Mouse (Mus musculus): ENCODE data around the gene Ston2. TPM values are rescaled to one million over a fixed set of nuclear protein-coding genes. Genes with fewer than 3 reads are reported as not detected.

The Ston2 gene
- polyA plus RNA-seq, 1 experiment from 2014 or later, result 11.0 TPM

DNA sequence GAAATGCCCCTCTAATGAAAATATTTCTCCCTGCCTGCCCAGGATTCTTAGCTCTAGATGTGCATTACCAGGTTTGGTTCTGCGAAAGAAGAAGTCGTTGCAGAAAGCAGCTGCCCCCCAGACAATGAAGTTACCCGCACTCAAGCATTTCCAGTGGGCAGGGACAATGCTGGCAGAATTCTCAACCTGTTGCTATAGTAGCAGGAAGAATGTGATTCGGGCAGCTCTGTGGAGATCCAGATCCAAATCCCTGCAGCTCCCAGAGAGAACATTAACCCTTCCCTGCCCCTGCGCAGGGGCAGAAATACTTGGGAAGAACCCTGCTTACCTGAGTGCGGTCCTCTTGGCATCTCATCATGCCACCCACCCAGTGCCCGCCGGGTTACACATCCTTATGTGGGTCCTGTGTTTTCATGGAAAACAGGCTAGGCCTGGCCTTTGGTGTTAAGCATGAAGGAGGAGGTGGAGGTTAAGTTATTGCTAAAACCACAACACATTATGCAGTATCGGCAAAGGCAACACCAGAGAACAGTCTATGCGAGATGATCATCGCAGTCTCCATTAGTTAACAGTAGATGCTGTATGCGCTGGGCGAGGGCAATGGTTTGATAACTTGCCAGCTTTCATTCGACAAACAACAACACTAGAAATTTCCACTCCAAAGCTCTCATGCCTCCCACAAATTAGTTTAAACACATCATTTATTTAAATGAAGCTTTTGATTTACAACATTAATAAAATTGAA, 108.7 kb downstream of the Ston2 start:
- H3K9ac ChIP-seq (replicated peaks; ENCODE audit: low read length), result no peak overlapping the region
- no peak for ATAC-seq (ENCODE audit: low FRiP score, low TSS enrichment)
- peaks cover 17% of the 10 kb centered on the region for H3K4me1 ChIP-seq (ENCODE audit: insufficient read depth, low read length)
- no peak overlapping the region for H3K27ac ChIP-seq (ENCODE audit: low read length)
- H3K36me3 ChIP-seq (ENCODE audit: insufficient read depth, low read length), result no peaks in the 10 kb centered on the region
- H3K27me3 ChIP-seq (ENCODE audit: insufficient read depth, low read length), result no peaks in the 10 kb centered on the region
- no peak overlapping the region for H3K4me3 ChIP-seq (ENCODE audit: low read length)
- no peaks in the 10 kb centered on the region for H3K9me3 ChIP-seq (ENCODE audit: low read length)
- WGBS, result 67% methylated on average over 14 of the region's 14 CpGs
- no peak overlapping the region for H3K4me2 ChIP-seq (replicated peaks; ENCODE audit: low read depth, low read length)

DNA sequence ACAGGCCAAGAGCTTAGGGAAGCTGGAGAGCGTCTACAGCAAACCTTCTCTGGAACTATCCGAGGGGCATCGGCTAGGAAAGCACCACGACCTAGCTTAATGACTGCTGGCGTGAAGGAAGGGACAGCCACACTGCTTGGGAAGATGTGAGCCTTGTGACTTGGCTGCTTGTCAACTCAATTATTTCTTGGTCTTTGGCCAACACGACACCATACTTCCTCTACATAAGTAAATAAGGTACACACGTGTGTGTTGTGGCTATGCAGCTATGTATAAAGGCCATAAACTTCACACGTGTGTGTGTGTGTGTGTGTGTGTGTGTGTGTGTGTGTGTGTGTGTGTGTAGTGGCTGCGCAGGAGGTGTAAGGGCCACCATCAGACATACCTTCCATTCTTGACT, 112.2 kb downstream of the Ston2 start:
- no peak overlapping the region for H3K4me3 ChIP-seq (ENCODE audit: low read length)
- WGBS, result 59% methylated on average over 9 of the region's 9 CpGs
- no peaks in the 10 kb centered on the region for H3K36me3 ChIP-seq (ENCODE audit: insufficient read depth, low read length)
- H3K4me1 ChIP-seq (ENCODE audit: insufficient read depth, low read length), result peaks cover 13% of the 10 kb centered on the region; the same call in 1 of the 2 replicates
- no peak overlapping the region for H3K9ac ChIP-seq (replicated peaks; ENCODE audit: low read length)
- no peak overlapping the region for H3K4me2 ChIP-seq (replicated peaks; ENCODE audit: low read depth, low read length)
- no peak overlapping the region for H3K27ac ChIP-seq (ENCODE audit: low read length)
- no peak for ATAC-seq (ENCODE audit: low FRiP score, low TSS enrichment)
- H3K9me3 ChIP-seq (ENCODE audit: low read length), result no peaks in the 10 kb centered on the region
- H3K27me3 ChIP-seq (ENCODE audit: insufficient read depth, low read length), result no peaks in the 10 kb centered on the region

DNA sequence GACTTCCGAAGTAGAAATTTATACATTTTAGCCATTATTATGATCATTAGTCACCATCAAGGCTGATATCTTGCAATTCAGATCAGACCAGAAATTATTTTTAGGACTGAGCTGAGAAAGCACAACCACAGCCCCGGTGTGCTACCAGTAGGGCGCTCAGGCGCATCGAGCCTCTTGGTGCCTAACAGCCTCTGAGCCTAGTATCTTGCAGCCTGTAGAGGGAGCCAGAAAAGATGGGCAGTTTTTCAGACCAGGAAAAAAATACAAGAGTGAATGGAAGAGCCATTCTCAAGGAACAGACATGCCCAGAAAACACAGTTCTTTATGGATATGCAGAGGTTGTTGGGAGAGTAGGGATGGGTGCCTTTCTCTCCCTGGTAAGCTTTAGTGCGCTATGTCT, 115.0 kb downstream of the Ston2 start:
- Histone ChIP-seq H3K4me2 (replicated peaks; ENCODE audit: low read depth, low read length) (no peak overlapping the region), H3K4me1 (ENCODE audit: insufficient read depth, low read length) (peaks cover 6% of the 10 kb centered on the region; the same call in 1 of the 2 replicates), H3K27me3 (ENCODE audit: insufficient read depth, low read length) (no peaks in the 10 kb centered on the region), H3K4me3 (ENCODE audit: low read length) (no peak overlapping the region), H3K27ac (ENCODE audit: low read length) (no peak overlapping the region), H3K9ac (replicated peaks; ENCODE audit: low read length) (no peak overlapping the region), H3K9me3 (ENCODE audit: low read length) (no peaks in the 10 kb centered on the region), H3K36me3 (ENCODE audit: insufficient read depth, low read length) (no peaks in the 10 kb centered on the region)
- WGBS, result 80% methylated on average over 6 of the region's 6 CpGs
- ATAC-seq (ENCODE audit: low FRiP score, low TSS enrichment), result no peak; the same call in 1 of the 2 replicates

DNA sequence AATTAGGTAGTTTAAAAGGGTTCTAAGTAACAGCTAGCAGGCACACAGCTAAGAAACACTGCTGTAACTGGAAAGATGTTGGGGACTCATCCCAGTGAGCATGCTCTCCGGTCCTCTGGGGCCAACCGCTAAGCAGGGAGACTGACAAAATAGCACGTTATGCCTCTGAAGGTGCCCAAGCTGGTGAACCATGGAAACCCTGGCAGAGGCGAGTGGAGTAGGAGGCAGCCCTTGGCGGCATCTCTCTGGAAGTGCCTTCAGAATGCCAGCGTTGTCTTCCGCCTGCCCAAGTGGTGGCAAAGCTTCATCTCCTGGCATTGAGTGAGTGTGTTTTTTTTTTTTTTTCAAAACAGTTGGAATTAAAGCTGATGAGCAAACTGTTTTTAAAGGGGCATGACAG, 115.7 kb downstream of the Ston2 start:
- no peaks in the 10 kb centered on the region for H3K36me3 ChIP-seq (ENCODE audit: insufficient read depth, low read length)
- H3K27me3 ChIP-seq (ENCODE audit: insufficient read depth, low read length), result no peaks in the 10 kb centered on the region
- H3K27ac ChIP-seq (ENCODE audit: low read length), result no peak overlapping the region
- H3K4me1 ChIP-seq (ENCODE audit: insufficient read depth, low read length), result peaks cover 6% of the 10 kb centered on the region; the same call in 1 of the 2 replicates
- H3K4me2 ChIP-seq (replicated peaks; ENCODE audit: low read depth, low read length), result no peak overlapping the region
- no peak overlapping the region for H3K9ac ChIP-seq (replicated peaks; ENCODE audit: low read length)
- 55% methylated on average over 7 of the region's 7 CpGs for WGBS
- ATAC-seq (ENCODE audit: low FRiP score, low TSS enrichment), result no peak; the same call in 1 of the 2 replicates
- H3K9me3 ChIP-seq (ENCODE audit: low read length), result no peaks in the 10 kb centered on the region
- H3K4me3 ChIP-seq (ENCODE audit: low read length), result no peak overlapping the region

DNA sequence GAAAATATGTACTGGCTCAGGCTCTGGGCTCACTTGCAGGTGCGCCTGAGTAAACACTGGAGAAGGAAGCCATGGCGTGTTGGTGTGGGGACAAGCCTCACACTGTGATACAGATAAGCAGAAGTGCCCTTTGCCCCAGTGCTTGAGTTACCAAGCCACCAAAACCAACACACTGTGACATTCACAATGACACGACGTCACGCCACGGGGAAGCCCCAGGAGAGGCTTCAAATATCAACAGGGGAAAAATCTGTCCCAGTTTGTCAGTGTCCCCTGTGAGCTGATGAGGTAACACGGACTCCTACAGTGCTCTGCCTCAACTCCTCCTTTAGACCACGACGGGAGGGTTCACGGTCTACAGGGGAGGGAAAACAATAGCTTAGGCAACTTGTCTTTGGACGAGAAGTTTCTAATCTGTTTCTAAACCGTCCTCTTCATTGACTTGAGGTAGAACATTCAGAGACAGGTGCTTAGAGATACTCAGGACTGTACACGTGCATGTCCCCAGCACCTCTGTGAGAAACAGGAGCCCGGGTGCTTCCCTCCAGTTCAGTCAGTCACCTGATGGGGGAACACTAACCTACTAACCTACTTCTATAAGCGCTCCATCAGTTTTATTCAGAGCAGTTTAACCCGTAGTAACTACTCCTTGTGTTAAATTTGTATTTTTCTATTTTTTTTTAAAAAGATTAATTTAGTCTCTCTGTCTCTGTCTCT, 119.5 kb downstream of the Ston2 start:
- Histone ChIP-seq H3K4me1 (ENCODE audit: insufficient read depth, low read length) (0 out of 2 replicates have a peak, but pooled peaks cover 3% of the 10 kb centered on the region), H3K27me3 (ENCODE audit: insufficient read depth, low read length) (no peaks in the 10 kb centered on the region), H3K4me2 (replicated peaks; ENCODE audit: low read depth, low read length) (no peak overlapping the region), H3K4me3 (ENCODE audit: low read length) (no peak overlapping the region), H3K9me3 (ENCODE audit: low read length) (no peaks in the 10 kb centered on the region), H3K27ac (ENCODE audit: low read length) (no peak overlapping the region), H3K36me3 (ENCODE audit: insufficient read depth, low read length) (no peaks in the 10 kb centered on the region), H3K9ac (replicated peaks; ENCODE audit: low read length) (no peak overlapping the region)
- 0 out of 2 replicates have a peak, but pooled peaks have one; percentile 21 for ATAC-seq (ENCODE audit: low FRiP score, low TSS enrichment)
- 56% methylated on average over 16 of the region's 16 CpGs for WGBS

DNA sequence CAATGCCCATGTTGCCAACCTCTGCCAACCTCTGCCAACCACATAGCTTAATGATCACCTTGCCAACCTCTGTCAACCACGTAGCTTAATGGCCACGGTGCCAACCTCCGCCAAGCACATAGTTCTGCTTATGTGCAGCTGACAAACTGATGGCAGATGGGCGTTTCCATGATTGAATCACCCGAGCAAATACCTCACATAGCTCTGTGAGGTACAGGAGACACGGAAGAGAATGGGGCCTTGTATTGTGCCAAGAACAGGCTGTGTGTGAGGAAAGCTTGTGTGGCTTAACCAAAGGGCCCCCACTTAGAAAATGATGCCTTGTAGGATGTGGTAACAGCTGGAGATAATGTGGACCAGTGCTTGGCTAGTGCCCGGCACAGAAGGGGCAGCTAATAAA, 120.4 kb downstream of the Ston2 start:
- WGBS, result 79% methylated on average over 7 of the region's 7 CpGs
- Histone ChIP-seq H3K27ac (ENCODE audit: low read length) (no peak overlapping the region), H3K9me3 (ENCODE audit: low read length) (no peaks in the 10 kb centered on the region)

DNA sequence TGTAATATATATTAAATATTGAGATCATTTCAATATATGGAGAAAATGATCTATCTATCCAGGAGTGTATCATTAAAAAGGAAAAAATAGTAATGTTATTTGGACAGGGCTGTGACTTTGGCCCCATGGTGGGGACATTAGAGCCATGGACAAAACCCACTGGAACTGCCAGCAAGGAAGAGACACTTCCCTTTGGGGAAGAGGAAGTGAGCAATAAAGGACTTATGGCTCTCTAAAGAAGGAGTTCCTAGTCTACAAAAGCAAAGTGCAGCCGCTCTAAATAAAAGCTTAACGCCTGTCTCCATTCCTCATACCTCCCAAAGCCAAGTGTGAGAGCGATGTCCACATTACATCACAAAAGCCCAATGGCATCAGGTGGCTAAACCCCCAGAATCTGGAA, 121.6 kb downstream of the Ston2 start:
- Histone ChIP-seq H3K9ac (replicated peaks; ENCODE audit: low read length) (no peak overlapping the region), H3K4me1 (ENCODE audit: insufficient read depth, low read length) (no peaks in the 10 kb centered on the region), H3K9me3 (ENCODE audit: low read length) (no peaks in the 10 kb centered on the region), H3K27ac (ENCODE audit: low read length) (no peak overlapping the region), H3K27me3 (ENCODE audit: insufficient read depth, low read length) (no peaks in the 10 kb centered on the region), H3K4me2 (replicated peaks; ENCODE audit: low read depth, low read length) (no peak overlapping the region), H3K36me3 (ENCODE audit: insufficient read depth, low read length) (no peaks in the 10 kb centered on the region), H3K4me3 (ENCODE audit: low read length) (no peak overlapping the region)
- no peak for ATAC-seq (ENCODE audit: low FRiP score, low TSS enrichment)
- 77% methylated on average over 3 of the region's 3 CpGs for WGBS

More for the DNA sequence above, 120.4 kb downstream of the Ston2 start:
- no peak for ATAC-seq (ENCODE audit: low FRiP score, low TSS enrichment)
- no peak overlapping the region for H3K9ac ChIP-seq (replicated peaks; ENCODE audit: low read length)
- no peak overlapping the region for H3K4me2 ChIP-seq (replicated peaks; ENCODE audit: low read depth, low read length)
- H3K36me3 ChIP-seq (ENCODE audit: insufficient read depth, low read length), result no peaks in the 10 kb centered on the region
- H3K27me3 ChIP-seq (ENCODE audit: insufficient read depth, low read length), result no peaks in the 10 kb centered on the region
- H3K4me3 ChIP-seq (ENCODE audit: low read length), result no peak overlapping the region
- 0 out of 2 replicates have a peak, but pooled peaks cover 3% of the 10 kb centered on the region for H3K4me1 ChIP-seq (ENCODE audit: insufficient read depth, low read length)

DNA sequence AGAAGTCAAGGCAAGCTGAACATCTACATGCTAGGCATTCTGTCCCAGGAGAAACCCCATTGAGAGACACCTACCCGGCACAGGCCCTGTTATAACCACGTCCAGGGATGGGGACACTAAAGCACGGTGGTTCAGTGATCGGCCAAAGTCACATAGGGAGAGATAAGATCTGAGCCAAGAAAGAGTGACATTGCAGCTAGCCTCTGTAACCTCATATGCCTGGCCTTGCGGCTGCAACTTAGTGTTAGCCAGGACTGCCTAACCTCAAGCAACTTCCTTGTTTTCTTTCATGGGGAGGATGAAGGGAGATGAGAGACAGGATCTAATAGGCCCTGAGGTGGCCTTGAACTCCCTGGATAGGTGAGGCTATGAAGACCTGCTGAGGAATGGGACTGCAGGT, 122.8 kb downstream of the Ston2 start:
- WGBS, result 64% methylated on average over 5 of the region's 5 CpGs
- Histone ChIP-seq H3K4me1 (ENCODE audit: insufficient read depth, low read length) (no peaks in the 10 kb centered on the region), H3K4me2 (replicated peaks; ENCODE audit: low read depth, low read length) (no peak overlapping the region), H3K36me3 (ENCODE audit: insufficient read depth, low read length) (no peaks in the 10 kb centered on the region), H3K9ac (replicated peaks; ENCODE audit: low read length) (no peak overlapping the region), H3K27ac (ENCODE audit: low read length) (no peak overlapping the region), H3K4me3 (ENCODE audit: low read length) (no peak overlapping the region), H3K9me3 (ENCODE audit: low read length) (no peaks in the 10 kb centered on the region), H3K27me3 (ENCODE audit: insufficient read depth, low read length) (no peaks in the 10 kb centered on the region)
- no peak for ATAC-seq (ENCODE audit: low FRiP score, low TSS enrichment)

DNA sequence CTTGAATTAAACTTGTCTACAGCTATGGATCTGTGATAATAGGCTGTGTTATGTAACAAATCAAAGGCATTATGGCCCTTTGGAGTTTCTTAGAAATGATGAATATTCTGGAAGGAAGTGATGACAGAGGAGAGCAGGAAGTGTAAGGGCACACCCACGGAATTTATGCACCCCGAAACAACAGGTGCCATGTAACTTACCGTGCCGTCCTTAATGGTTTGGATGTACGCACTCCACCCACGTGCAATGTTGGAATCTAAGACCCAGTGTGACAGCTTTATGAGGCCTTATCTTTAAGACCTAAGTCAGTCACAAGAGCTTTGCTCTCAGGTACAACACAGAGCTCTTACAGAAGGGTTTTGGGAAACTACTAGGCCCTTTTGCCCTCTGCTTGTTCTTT, 124.9 kb downstream of the Ston2 start:
- Histone ChIP-seq H3K4me1 (ENCODE audit: insufficient read depth, low read length) (no peaks in the 10 kb centered on the region), H3K4me2 (replicated peaks; ENCODE audit: low read depth, low read length) (no peak overlapping the region), H3K27ac (ENCODE audit: low read length) (no peak overlapping the region), H3K36me3 (ENCODE audit: insufficient read depth, low read length) (no peaks in the 10 kb centered on the region), H3K4me3 (ENCODE audit: low read length) (no peak overlapping the region), H3K9ac (replicated peaks; ENCODE audit: low read length) (no peak overlapping the region), H3K27me3 (ENCODE audit: insufficient read depth, low read length) (no peaks in the 10 kb centered on the region), H3K9me3 (ENCODE audit: low read length) (no peaks in the 10 kb centered on the region)
- WGBS, result 52% methylated on average over 6 of the region's 6 CpGs
- ATAC-seq (ENCODE audit: low FRiP score, low TSS enrichment), result no peak

DNA sequence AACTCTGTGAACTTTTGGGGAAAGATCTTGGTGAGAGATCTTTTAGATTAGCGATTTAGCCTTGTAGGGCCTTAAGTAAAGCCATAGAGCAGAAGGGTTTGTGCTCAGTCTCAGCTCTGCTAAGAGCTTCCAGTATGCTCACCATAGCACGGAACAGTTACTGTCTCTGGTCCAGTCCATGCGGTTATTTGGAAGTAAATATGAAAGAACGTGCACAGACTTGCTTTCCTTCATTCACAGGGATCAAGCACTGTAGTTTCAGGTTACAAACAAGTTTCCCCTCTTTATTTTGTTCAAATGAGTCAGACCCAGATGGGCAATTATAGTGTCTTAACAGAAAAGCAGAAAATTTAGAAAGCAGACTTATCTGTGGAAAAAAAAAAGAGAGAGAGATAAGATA, 125.3 kb downstream of the Ston2 start:
- no peak overlapping the region for H3K4me3 ChIP-seq (ENCODE audit: low read length)
- no peak overlapping the region for H3K27ac ChIP-seq (ENCODE audit: low read length)
- no peaks in the 10 kb centered on the region for H3K36me3 ChIP-seq (ENCODE audit: insufficient read depth, low read length)
- H3K4me1 ChIP-seq (ENCODE audit: insufficient read depth, low read length), result no peaks in the 10 kb centered on the region
- ATAC-seq (ENCODE audit: low FRiP score, low TSS enrichment), result no peak
- no peak overlapping the region for H3K4me2 ChIP-seq (replicated peaks; ENCODE audit: low read depth, low read length)
- H3K9ac ChIP-seq (replicated peaks; ENCODE audit: low read length), result no peak overlapping the region
- H3K27me3 ChIP-seq (ENCODE audit: insufficient read depth, low read length), result no peaks in the 10 kb centered on the region
- no peaks in the 10 kb centered on the region for H3K9me3 ChIP-seq (ENCODE audit: low read length)
- 75% methylated on average over 4 of the region's 4 CpGs for WGBS

Data from kidney, embryonic 16.5 days (tissue).